Mouse (Mus musculus) myocyte (in vitro differentiated cells): ENCODE results near the gene Rfx4.

Experiments used
- MYOD1 ChIP-seq, 3 experiments: IDR thresholded peaks; one replicate each; pipeline ENCODE4 v1.6.1; 2011; ENCODE audit warnings: control low read depth in 2 of 3, low read depth in 2 of 3, mild to moderate bottlenecking in 2 of 3, moderate library complexity in 1 of 3; ENCODE audit not compliant: insufficient read length in 2 of 3, control insufficient read depth in 1 of 3
- POLR2A ChIP-seq: IDR thresholded peaks from one replicate; pipeline ENCODE4 v1.6.1; 2011; ENCODE audit warnings: low read depth, mild to moderate bottlenecking, control low read depth, moderate library complexity; ENCODE audit not compliant: insufficient read length
- TCF12 ChIP-seq: IDR thresholded peaks from one replicate; pipeline ENCODE4 v1.6.1; 2011; ENCODE audit warnings: mild to moderate bottlenecking, control low read depth; ENCODE audit not compliant: poor library complexity, insufficient read depth, severe bottlenecking
- USF1 ChIP-seq: IDR thresholded peaks from one replicate; pipeline ENCODE4 v1.6.1; 2011; ENCODE audit warnings: low read depth, mild to moderate bottlenecking, control low read depth, moderate library complexity

DNA sequence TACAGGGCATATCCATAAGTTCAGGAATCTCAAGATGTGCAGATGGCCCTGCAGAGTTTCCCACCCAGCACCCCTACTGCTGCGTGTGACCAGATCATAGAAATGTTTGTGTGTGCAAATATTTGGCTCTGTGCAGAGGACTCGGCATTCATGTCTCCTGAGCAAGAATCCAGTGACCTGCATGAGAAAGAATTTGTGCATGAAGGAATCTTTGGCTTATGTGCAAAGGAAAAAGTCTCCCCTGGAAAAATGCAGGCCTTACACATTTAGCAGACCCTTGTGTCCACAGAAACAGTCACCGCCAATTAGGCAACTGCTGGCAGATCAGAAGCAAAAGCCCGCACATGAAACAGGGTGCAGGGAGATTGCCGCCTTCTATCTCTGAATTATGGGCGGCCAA lies 22.4 kb upstream of the Rfx4 start:
- TF ChIP-seq POLR2A (no peak), TCF12 (no peak), USF1 (no peak), MYOD1 (IDR thresholded peaks at IDR 0.05; ENCODE audit: control insufficient read depth in 1 of 3, insufficient read length in 2 of 3, low read depth in 2 of 3) (no peak)
